Mouse (Mus musculus): ENCODE results near the gene Olfr461.
"Not testable (repeated sequence)": the region's sequence is repeated elsewhere in the genome, so short reads cannot be mapped to it uniquely, and the experiment has no call there.

The Olfr461 gene

DNA sequence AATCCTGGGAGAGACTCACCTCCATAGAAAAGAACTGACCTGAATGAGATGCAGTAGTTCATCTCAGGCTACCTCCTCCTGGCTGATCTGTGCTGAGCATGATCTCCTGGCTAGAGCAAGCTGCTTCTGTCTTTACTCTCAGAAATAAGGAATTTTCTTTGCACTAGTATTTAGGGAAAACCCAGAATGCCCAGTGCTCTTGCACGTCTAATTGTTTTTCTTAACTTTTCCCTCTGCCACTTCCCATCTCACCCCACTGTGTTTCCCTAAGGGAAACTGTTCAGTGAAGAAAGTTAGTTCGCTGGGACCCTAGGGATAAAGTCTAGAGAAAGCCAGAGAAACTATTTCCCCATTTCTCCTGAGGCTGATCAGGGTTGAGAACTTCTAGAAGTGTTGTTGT, at the start of gene Olfr461:
Gene Olfr461 (minus strand): TSS at position 101 of the 400 bp plus-strand sequence.
- DNase-seq (ENCODE audit: extremely low spot score, low spot score) = no peak

DNA sequence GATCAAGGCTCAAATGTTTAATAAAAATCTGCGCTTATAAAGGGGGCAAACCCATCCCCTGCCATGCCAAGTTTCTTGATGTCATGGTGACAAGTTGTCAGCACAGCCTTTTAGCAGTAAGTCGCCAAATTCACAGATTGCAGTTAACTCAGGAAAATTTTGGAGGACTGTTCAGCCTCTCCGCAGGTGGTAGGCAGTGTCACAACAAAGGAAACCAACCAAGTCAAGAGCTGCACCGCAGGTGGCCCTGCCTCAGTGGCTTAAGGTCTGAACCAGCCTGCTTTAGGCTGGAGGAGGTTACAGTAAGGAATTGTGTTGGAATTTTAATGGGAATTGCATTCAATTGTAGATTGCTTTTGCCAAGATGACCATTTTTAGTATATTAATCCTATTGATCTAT, 43.7 kb upstream of the Olfr461 start:
- DNase-seq (ENCODE audit: extremely low spot score, low spot score) = not testable (repeated sequence)

DNA sequence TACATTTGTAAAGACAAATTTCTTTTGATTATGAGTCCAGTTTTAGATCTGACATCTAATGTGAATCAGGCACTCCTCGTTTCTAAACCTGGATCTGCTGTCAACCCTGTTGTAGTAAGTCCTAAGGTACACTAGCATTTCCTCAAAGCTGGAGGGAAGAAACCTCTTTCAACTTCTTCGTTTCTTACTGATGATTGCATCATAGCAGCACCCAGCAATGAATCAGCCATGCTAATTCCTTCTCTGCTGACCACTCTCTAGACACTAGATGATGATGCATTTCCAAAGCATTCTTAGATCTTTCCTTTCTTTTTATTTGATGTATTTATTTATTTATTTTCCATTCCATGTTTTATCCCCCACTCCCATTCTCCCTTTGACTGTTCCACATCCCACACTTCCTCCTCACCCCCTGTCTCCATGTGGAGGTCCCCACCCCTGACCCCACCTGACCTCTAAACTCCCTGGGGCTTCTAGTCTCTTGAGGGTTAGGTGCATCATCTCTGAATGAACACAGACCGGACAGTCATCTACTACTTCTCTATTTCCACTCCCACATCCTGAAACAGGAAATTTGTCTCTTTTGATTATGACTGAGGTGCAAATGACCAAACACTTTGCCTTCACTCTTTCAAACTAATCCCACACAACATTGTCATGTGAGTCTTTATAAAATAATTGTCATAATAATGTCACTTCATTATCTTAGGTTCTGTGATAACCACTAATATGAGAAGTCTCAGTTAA, 40.1 kb upstream of the Olfr461 start:
- DNase-seq (ENCODE audit: extremely low spot score, low spot score) = no peak

DNA sequence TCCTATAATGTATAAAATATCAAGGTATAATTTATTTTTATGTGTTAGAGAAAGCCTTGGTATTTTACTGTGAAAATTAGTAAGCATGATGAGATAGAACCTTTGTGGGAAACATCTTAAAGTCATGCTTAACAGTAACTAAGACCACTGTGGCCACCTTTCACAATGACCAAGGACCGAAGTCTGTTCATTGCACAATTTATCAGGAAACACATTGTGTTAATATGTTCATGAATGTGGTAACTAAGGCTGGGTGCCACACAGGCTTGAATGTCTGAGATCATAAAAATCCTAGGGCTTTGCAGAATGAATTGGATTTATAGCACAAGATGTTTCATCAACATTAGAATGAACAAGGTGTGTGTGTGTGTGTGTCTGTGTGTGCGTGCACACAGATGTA, 33.5 kb upstream of the Olfr461 start:
- no peak for DNase-seq (ENCODE audit: extremely low spot score, low spot score)

DNA sequence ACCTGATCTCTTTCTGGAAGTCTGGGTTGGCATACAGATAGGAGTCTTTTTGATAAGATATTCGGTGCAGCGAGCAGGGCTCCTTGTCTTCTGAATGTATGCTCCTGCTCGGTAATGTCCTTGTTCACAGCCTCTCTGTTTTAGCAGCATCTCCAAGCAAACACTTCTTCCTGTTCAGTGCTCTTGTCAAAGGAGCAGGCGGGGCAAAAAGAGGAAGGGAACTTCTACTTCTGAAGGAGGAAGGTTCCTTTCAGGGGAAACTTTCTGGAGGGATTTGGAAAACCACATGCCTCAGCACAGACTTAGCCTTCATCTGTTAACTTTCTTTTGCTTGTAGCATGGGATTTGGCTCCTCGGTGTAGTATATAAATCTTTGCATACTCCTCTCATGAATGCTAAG, 30.8 kb upstream of the Olfr461 start, which contains the start of gene Clec5a:
Gene Clec5a (minus strand): TSS at position 177 of the 400 bp plus-strand sequence.
- no peak for DNase-seq (ENCODE audit: extremely low spot score, low spot score)

DNA sequence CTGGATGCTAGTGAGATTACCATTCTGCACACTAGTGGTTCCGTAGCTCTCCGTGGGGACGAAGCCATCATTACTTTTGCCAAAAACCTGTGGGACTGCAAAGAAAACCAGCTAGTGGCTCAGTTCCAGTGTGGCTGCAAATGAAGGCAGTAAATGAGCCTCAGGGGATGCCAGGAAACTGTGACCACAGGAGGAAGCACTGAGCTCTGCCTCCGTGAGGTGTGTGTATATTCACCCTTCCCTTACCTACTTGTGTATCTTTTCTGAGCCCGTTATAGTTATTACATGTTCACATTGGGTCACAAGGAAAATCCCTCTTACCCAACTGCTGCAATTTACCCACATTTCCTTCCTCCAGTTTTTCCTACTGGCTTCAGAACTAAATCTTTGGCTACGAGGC, 29.5 kb upstream of the Olfr461 start:
- DNase-seq (ENCODE audit: extremely low spot score, low spot score) = no peak

DNA sequence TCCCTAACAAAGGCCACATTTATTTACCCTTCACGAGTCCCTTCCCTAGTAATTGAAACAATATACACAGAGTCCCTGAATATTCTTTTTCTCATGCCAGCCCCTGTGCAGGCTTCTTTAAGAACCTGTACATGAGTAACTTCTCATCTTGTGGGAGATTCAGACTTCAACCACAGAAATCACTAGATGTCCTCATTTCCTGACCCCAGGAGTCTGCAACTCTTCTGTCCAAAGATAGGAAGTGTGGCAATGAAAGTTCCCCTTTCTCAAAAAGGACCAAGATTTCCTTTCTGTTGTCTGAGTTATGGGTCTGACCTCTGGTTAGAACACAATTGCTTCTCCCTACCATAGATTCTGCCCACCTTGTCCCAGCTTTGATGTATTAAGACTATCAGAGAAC, 21.5 kb upstream of the Olfr461 start:
- no peak for DNase-seq (ENCODE audit: extremely low spot score, low spot score)

DNA sequence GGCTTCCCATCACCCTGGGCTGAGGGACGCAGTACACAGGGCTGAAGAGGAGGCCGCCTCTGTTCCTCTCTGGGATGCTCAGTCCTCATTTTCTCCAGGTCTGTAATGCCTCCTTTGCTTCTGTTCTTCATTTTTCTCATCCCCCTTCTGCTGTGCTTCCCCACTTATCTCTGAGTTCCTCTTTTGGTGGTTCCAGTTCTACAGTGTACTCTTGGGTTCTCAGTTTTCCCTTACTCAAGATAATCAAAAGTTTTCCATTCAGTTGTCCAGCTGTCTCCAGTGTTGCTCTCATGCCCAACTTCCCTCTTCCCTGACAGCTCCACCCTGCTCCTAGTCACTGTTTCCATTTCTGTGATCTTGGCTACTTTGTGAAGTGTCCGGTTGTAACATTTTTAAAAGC, 18.8 kb upstream of the Olfr461 start:
- DNase-seq (ENCODE audit: extremely low spot score, low spot score) = no peak

DNA sequence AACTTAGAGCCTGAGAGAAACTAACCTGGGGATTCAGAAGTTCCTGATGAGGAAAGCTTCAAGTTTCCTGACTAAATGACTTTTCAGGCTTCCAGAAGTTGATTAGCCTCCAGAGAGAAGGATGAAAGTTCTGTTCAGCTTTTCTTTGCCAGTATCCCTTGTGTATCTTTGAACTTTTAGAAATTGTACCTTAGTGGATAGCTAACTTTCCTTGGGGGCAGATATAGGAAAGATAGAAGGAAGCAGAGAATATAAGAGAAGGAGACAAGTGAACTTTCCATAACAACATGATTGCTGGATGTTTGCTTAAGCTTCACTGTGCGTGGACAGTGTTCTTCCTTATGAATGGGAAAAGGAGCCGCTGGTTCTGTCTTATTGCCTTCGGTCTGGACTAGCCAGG, 14.3 kb upstream of the Olfr461 start, which contains the start of gene Olfr460:
Gene Olfr460 (plus strand): TSS at position 301 of the 400 bp plus-strand sequence.
- no peak for DNase-seq (ENCODE audit: extremely low spot score, low spot score)

DNA sequence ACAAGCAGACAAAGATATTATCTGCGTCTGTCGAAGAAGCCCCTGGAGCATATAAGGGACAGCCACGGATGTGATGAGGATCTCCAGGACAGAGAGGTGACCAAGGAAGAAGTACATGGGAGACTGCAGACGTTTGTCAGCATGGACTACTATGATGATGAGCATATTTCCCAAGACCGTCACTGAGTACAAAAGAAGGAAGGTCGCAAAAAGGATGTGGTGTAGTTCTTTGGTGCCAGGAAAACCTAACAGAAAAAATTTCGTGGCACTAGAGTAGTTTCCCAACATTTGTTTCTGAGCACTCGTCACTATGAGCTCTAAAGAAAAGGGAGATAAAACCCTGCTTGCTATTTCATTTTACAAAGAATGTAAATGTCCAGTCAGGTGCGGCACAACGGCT, 10.2 kb downstream of the Olfr461 start:
- DNase-seq (ENCODE audit: extremely low spot score, low spot score) = no peak

DNA sequence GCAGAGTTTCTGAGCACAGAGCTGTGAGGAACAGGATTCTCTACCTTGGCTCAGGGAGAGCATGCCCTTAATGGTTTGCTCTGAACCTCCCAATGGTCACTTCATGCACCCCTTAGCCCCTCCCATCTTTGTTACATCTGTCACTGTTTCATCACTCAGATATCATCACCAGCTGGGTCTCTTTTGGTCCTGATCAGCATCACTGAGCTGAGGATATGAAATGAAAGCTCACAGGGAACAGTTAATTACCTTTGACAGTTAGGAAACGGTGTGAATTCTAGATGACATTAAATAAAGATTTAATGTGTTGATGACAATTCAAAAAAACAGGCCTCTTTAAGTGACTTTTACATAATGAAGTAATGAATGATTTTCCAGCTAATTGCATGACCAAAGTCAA, 35.4 kb downstream of the Olfr461 start, which contains the start of gene Prss37:
Gene Prss37 (minus strand): TSS at position 101 of the 400 bp plus-strand sequence.
- DNase-seq (ENCODE audit: extremely low spot score, low spot score) = no peak

DNA sequence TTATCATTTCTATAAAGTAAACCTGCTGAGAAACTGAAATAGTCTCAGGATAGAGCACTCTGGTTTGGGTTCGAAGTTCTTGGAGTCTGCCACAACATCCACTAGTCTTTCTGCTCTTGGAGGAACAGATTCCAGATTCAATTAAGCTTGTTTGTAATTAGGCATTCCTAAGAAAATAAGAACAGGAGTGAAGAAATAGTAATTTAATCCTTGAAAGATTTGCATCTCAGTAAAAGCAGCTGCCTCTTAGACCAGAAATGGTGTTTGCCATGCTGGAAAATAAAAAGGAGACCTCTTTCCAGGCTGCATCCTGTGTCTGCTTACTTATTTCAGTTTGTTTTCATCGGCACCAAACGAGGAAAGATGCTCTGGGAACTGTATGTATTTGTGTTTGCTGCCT, 61.6 kb downstream of the Olfr461 start, which contains the start of gene Tas2r108:
Gene Tas2r108 (plus strand): TSS at position 301 of the 400 bp plus-strand sequence.
- no peak for DNase-seq (ENCODE audit: extremely low spot score, low spot score)
